Mouse (Mus musculus) stomach, postnatal 0 days (tissue): ENCODE data around the gene Wdfy4. TPM values are rescaled to one million over a fixed set of nuclear protein-coding genes. Genes with fewer than 3 reads are reported as not detected.

ENCODE experiments used
- ATAC-seq: fragments of 200-750 bp; cut with Nextera tagmentation; 2 replicates; pipeline ENCODE4 v1.8.0; 2017; ENCODE audit not compliant: low FRiP score, low TSS enrichment
- DNase-seq: peaks from one replicate; pipeline ENCODE4 v3.0.0-alpha.2; 2016; ENCODE audit warnings: low spot score
- H3K27ac ChIP-seq: fragments of 300-500 bp; sonication (generic); replicated peaks from 2 replicates; pipeline ENCODE4 v1.5.1; 2014; ENCODE audit warnings: mild to moderate bottlenecking, control low read depth
- H3K27me3 ChIP-seq: fragments of 300-500 bp; sonication (generic); 2 replicates; pipeline ENCODE4 v1.6.1; 2014; ENCODE audit warnings: low read length; ENCODE audit not compliant: control insufficient read depth, insufficient read depth
- H3K36me3 ChIP-seq: fragments of 300-500 bp; sonication (generic); 2 replicates; pipeline ENCODE4 v1.6.1; 2014; ENCODE audit warnings: low read length, mixed read lengths; ENCODE audit not compliant: control insufficient read depth, insufficient read depth
- H3K4me1 ChIP-seq: fragments of 300-500 bp; sonication (generic); replicated peaks from 2 replicates; pipeline ENCODE4 v1.6.1; 2014; ENCODE audit warnings: antibody characterized with exemption; ENCODE audit not compliant: control insufficient read depth, insufficient read depth
- H3K4me2 ChIP-seq: fragments of 300-500 bp; sonication (generic); replicated peaks from 2 replicates; pipeline ENCODE4 v1.6.1; 2014; ENCODE audit warnings: low read depth, mild to moderate bottlenecking, control low read depth, moderate library complexity
- H3K4me3 ChIP-seq: fragments of 300-500 bp; sonication (generic); 2 replicates; pipeline ENCODE4 v1.5.1; 2014; ENCODE audit warnings: low read depth, low read length, control low read depth
- H3K9ac ChIP-seq: fragments of 300-500 bp; sonication (generic); 2 replicates; pipeline ENCODE4 v1.6.1; 2014; ENCODE audit warnings: mild to moderate bottlenecking, low read length, control low read depth, mixed read lengths
- H3K9me3 ChIP-seq: fragments of 300-500 bp; sonication (generic); 2 replicates; pipeline ENCODE4 v1.6.1; 2016; ENCODE audit warnings: low read length; ENCODE audit not compliant: control insufficient read depth
- CTCF ChIP-seq: IDR thresholded peaks from 2 replicates; pipeline ENCODE4 v1.5.1; 2016; ENCODE audit warnings: antibody characterized with exemption, low read depth, mild to moderate bottlenecking, moderate library complexity
- EP300 ChIP-seq: optimal IDR thresholded peaks from 2 replicates; pipeline ENCODE3; 2016; ENCODE audit warnings: antibody characterized with exemption
- WGBS: fragments of 180-500 bp; shearing (Covaris S2); extraction: QIAGEN DNeasy Blood & Tissue Kit; methylation state at CpG from one replicate; pipeline ENCODE4 v1.1.7; 2014; 5-methylcytosine and 5-hydroxymethylcytosine counted together
- polyA plus RNA-seq: library from polyadenylated mRNA; unstranded; fragments of >200 nt; fragmentation: Nextera tagmentation; extraction: Ambion mirVana; gene quantifications from 2 replicates; pipeline ENCODE4 v1.2.1, GENCODE M21; 2015

The Wdfy4 gene
- polyA plus RNA-seq, 1 experiment from 2014 or later: 0.25 TPM

DNA sequence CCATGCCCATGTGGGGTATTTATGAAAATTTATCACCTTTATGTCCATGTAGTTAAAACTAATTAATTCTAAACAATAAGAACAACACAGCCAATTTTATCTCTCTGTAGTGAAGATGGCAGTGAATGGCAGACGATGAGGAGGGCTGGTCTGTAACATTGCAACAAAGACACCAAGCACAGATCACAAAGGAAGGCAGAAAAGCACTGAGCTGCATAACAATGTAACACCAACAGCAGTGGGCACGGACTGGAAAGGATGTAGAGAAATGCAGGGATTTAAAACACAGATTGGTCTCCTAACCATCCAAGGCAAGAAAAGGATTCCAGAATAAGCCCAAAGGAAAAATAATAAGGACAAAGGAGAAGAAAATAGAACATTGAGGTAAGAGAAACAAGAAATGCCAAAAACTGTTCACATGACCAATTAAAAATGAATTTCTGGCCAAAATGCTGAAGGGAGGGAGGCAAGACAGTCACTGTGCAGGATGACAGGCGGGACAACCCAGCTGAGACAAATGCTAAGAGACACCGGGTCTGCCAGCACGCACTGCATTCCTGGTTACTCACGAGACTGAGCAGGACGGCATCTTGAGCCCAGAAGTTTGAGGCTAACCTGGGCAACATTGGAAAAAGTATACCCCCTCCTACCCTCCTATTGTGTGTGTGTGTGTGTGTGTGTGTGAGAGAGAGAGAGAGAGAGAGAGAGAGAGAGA, 54.1 kb downstream of the Wdfy4 start:
- Histone ChIP-seq H3K27ac (no peak overlapping the region), H3K27me3 (no peaks in the 10 kb centered on the region), H3K9ac (no peak overlapping the region), H3K36me3 (no peaks in the 10 kb centered on the region), H3K4me1 (no peaks in the 10 kb centered on the region), H3K4me2 (no peak overlapping the region), H3K4me3 (no peak overlapping the region), H3K9me3 (no peaks in the 10 kb centered on the region)
- TF ChIP-seq CTCF (no peak), EP300 (no peak)
- ATAC-seq: no peak
- 71% methylated on average over 7 of the region's 7 CpGs for WGBS
- DNase-seq: no peak

DNA sequence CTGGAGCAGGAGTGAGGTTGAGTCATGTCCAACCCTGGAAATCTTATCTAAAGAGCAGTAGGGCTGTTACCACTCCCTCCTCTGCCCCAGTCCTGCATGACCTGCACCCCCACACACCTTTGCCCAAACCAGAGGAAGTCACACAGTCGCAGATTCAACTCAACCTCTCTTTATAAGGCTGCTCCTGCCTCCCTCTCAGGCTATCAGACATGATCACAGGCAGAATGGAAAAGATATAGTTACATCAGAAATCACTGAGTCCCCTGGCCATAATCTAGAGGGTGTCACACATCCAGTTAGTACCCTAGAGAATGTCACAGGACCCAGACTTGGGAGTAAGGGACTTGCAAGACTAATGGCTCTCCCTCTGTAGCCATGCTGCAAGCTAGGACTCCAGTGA, 68.7 kb downstream of the Wdfy4 start:
- WGBS: 54% methylated on average over 1 of the region's 1 CpGs
- no peak overlapping the region for H3K27ac ChIP-seq
- no peak for TF ChIP-seq CTCF

DNA sequence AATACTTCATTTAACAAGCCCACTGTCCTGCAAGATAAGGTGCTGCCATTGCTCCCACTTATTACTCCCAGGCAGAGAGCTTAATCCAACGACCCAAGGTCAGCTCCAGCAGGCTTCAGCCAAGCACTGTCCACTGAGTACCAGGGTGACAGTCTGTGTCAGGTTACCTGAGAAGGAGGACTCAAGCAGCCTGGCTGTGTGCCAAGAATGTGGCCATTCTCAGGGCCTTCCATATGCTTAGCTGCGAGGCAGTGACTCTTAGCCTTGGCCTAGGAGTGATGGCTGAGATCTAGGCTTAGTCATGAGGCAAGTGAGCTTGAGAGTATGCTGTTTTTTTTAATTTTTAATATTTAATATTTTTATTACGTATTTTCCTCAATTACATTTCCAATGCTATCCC, 80.5 kb downstream of the Wdfy4 start:
- WGBS: 78% methylated on average over 3 of the region's 3 CpGs
- no peak for TF ChIP-seq EP300
- no peak for TF ChIP-seq CTCF
- Histone ChIP-seq H3K4me3 (no peak overlapping the region), H3K36me3 (no peaks in the 10 kb centered on the region), H3K4me2 (no peak overlapping the region), H3K9ac (no peak overlapping the region), H3K4me1 (no peaks in the 10 kb centered on the region), H3K27ac (no peak overlapping the region), H3K27me3 (no peaks in the 10 kb centered on the region), H3K9me3 (no peaks in the 10 kb centered on the region)
- ATAC-seq (0 out of 2 replicates have a peak, but pooled peaks have one; percentile 24), DNase-seq (no peak)

More for the DNA sequence above, 68.7 kb downstream of the Wdfy4 start:
- H3K27me3 ChIP-seq: no peaks in the 10 kb centered on the region
- no peak for ATAC-seq
- H3K9me3 ChIP-seq: no peaks in the 10 kb centered on the region
- H3K4me1 ChIP-seq: no peaks in the 10 kb centered on the region
- no peaks in the 10 kb centered on the region for H3K36me3 ChIP-seq
- DNase-seq: no peak
- no peak overlapping the region for H3K9ac ChIP-seq
- H3K4me2 ChIP-seq: no peak overlapping the region
- no peak overlapping the region for H3K4me3 ChIP-seq

DNA sequence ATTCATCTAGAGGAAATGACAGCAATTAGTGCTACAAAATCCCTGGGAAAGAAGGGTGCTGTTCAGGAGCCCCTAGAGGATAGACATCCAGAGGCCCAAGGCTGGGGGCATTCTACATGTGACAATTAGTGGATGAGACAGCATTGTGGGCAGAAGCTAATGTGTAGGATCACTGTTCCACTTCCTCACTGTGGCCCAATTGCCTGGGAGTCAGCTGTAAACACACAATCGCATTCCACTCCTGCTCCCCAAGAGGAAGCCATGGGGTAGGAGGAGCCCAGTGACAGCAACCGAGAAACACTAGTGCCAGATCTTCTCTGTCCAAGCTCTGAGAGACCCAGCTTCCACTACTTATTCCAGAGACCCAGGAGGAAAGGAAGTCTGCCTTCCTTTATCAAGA, 83.7 kb downstream of the Wdfy4 start:
- H3K4me3 ChIP-seq: no peak overlapping the region
- no peak for ATAC-seq

DNA sequence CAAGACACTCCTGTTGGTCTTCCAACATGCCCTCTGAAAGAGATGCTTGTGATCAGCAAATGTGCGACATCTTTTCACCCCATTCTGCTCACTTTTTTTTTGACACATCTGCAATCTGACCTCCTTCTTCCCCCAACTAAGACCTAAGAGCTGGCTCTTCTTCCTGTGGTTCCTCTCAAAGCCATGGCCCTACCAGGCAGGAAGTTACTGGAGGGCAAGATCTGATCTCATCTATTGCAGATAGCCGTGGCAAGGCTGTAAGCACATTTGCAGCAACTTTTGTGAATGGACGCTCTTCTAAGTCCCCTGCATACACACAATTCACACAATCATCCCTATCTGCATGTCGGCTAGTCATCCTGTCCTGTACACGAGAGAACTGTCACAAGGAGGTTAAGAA, 85.4 kb downstream of the Wdfy4 start:
- TF ChIP-seq CTCF (no peak), EP300 (no peak)
- Histone ChIP-seq H3K4me1 (no peaks in the 10 kb centered on the region), H3K36me3 (no peaks in the 10 kb centered on the region), H3K9ac (no peak overlapping the region), H3K27me3 (no peaks in the 10 kb centered on the region), H3K4me2 (no peak overlapping the region), H3K4me3 (no peak overlapping the region), H3K27ac (no peak overlapping the region), H3K9me3 (no peaks in the 10 kb centered on the region)
- WGBS: 80% methylated on average over 5 of the region's 5 CpGs
- ATAC-seq: no peak
- DNase-seq: no peak

More for the DNA sequence above, 83.7 kb downstream of the Wdfy4 start:
- 24% methylated on average over 2 of the region's 2 CpGs for WGBS
- TF ChIP-seq CTCF: no peak
- no peak for TF ChIP-seq EP300
- DNase-seq: no peak
- no peaks in the 10 kb centered on the region for H3K4me1 ChIP-seq
- H3K9me3 ChIP-seq: no peaks in the 10 kb centered on the region
- H3K4me2 ChIP-seq: no peak overlapping the region
- H3K27me3 ChIP-seq: no peaks in the 10 kb centered on the region
- no peak overlapping the region for H3K27ac ChIP-seq
- H3K36me3 ChIP-seq: no peaks in the 10 kb centered on the region
- no peak overlapping the region for H3K9ac ChIP-seq

DNA sequence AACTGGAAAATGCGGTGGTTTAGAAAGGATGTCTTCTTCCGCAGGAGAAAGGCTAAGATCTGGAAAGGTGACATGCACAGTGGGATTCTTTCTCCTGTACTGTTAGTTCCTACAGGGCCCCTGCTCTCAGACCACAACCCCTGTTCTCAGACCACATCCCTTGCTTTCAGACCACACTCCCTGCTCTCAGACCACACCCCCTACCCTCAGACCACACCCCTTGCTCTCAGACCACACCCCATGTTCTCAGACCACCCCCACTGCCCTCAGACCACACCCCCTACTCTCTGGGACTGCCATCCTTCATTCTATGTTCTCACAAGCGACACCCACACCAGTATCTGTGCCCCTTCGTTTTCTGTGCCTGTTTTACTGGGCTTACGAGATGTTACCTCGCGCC, 86.2 kb downstream of the Wdfy4 start:
- WGBS: 60% methylated on average over 7 of the region's 7 CpGs
- H3K4me1 ChIP-seq: no peaks in the 10 kb centered on the region
- ATAC-seq: no peak

More for the DNA sequence above, 86.2 kb downstream of the Wdfy4 start:
- Histone ChIP-seq H3K4me3 (no peak overlapping the region), H3K9me3 (no peaks in the 10 kb centered on the region), H3K27ac (no peak overlapping the region), H3K27me3 (no peaks in the 10 kb centered on the region), H3K4me2 (no peak overlapping the region), H3K36me3 (no peaks in the 10 kb centered on the region), H3K9ac (no peak overlapping the region)
- TF ChIP-seq EP300 (no peak), CTCF (no peak)
- DNase-seq: no peak
